Mouse (Mus musculus): ENCODE measurements around the gene Gstt2. TPM values are rescaled to one million over a fixed set of nuclear protein-coding genes. Genes with fewer than 3 reads are reported as not detected.

Gene Gstt2
- total RNA-seq (2021) = 10 to 100 TPM in 1 of 2 experiments, 1 to 10 TPM in 1; 9.4 to 12.1 TPM
- long read RNA-seq, experiment 1, transcript Gstt2-201 (5 exons, 1,370 nt) = major isoform, 8 of 12 reads
- long read RNA-seq, experiment 1, partial matches to known transcripts = 0 of 12 reads
- long read RNA-seq, experiment 1, other reads (novel, unspliced or antisense) = 2 of 12 reads
- long read RNA-seq, experiment 2, partial matches to known transcripts = 0 of 5 reads
- long read RNA-seq, experiment 2, other reads (novel, unspliced or antisense) = 1 of 5 reads

GRCm38 (mm10) chr10:75837248-75837759 lies at the start of gene Gstt2:
Gstt2 (minus strand) TSS chr10:75837424.
- DNase-seq = peak; percentile 91 to 95
- intact Hi-C loops (cut with DNase I) = loop anchor here (5.0 kb wide), 1 partner anchor 250 kb away; the partner anchor contains the start of gene Ggt5

GRCm38 (mm10) chr10:75884742-75885141 lies 47.5 kb upstream of the Gstt2 start:
- no peak for DNase-seq
- intact Hi-C loops (cut with DNase I) = loop anchor here (10.0 kb wide), 1 partner anchor 150 kb away; the partner anchor contains the start of gene Zfp280b

- intact Hi-C loops (cut with DNase I) = loop anchor here (1.0 to 10.0 kb wide), 2 partner anchors 68 to 152 kb away; partner anchors contain the start of gene Zfp280b
- DNase-seq = peak; percentile 75 to 87
Observed at GRCm38 (mm10) chr10:75883232-75883552, 46.0 kb upstream of the Gstt2 start.

DNA sequence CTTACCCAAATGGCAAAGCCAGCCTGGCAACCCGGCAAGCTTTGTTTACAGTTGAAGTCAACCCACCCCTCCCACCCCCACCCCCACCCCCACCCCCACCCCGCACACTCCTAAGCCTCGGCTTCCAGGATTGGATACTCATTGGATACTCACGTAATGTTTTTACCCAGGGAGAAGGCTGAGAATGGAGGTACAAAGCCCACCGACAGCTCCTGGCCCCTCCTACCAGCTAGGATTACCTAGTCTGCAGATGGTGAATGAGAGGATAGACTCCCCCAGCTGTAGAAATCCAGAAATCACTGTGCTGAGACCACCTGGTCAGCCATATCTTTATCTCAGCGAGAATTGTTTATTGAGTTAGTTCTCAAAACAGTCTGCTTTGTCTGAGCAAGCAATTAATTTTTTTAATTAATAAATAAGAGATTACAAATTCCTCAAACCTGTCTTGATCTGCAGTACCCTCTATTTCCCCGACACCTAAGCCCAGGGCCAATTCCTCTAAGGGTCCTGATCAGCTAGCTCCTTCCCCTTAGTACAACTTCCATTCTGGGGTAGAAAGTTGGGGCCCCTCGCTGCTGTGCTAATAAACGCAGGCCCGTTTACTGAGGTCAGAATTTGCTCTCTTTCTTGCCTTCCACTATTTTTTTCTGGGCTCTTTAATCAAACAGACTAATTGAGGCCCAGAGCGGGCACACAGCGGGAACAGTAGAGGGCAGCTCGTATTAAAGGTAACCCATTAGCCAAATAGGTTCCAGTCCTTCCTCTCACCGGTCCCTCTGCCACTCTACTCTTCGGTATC lies 45.4 kb upstream of the Gstt2 start:
- intact Hi-C loops (cut with DNase I) = loop anchor here (1.0 to 10.0 kb wide), 2 partner anchors 69 to 152 kb away; partner anchors contain the start of gene Zfp280b

DNA sequence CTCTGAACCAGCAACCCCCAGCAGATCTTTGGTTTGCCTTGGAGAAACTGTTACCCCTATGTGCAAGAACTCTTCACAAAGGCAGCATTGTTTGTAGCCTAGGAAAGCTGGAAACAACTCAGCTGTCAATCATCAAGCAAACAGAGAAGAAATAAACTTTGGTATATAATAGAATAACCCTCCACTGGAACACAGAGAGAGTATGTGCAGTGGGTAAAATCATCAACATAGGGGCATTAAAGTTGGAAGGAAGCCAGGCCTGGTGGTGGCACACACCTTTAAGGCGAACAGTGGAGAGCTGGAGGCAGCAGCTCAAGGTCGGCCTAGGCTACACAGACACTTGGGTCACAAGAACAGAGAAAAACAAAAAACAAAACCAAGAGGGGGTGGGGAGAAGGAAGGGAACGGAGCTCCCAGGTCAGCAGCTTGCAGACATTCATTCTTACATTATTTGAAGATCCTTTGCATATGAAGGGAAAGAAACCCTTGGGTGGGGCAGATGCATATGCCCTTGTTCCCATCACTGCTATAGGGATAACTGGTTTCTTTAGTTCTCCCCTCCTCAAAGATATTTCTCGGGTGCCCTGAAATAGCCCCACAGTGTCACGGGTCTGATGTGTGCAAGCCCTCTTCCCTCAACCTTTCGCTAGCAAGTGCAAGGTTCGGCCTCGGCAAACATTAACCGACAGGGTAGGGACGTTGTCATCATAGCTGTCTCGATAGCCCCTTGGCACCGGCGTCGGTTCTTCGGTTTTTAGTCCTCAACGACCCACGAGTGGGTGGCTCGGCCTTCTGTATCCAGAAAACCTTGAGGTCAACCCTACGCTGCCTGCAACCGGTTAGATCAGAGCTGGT lies 44.6 kb upstream of the Gstt2 start:
- DNase-seq = no peak
- intact Hi-C loops (cut with DNase I) = loop anchor here (10.0 kb wide), 1 partner anchor 153 kb away; the partner anchor contains the start of gene Zfp280b

More for the DNA sequence above, 45.4 kb upstream of the Gstt2 start:
- DNase-seq = no peak

DNA sequence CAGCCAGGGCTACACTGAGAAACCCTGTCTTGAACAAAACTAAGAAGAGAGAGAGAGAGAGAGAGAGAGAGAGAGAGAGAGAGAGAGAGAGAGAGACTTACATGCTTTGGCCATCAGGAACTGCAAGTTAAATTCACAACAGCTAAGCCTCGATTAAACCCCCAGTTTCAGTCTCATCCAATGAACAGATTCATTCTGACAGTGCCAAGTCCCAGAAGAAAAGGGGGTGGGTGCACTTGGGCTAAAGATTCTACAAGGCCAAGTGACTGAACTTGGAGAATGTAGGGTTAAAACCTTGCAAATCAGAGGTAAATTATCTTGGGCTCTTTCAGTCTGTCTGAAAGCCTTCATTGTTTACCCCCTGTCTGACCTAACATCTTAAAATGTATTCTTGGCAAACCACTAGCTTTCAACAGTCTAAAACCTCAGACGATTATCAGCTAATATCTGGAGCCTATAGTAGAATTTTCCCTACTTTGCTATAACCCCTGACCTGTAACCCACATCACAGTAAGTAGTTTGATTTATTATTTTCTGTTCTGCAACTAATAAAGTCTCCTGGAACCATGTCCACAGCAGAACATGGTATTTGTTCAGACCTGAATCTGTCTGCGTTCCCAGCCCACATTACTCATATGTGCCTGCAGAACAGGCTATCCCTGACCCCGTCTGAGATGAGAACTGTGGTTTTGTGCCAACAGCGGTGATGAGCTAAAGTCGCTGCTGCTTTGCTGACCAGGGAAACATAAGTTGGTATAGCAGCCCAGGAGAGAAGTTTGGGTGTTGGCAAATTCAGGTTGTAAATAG lies 43.8 kb upstream of the Gstt2 start:
- intact Hi-C loops (cut with DNase I) = loop anchor here (10.0 kb wide), 1 partner anchor 154 kb away; the partner anchor contains the start of gene Zfp280b
- DNase-seq = no peak

DNA sequence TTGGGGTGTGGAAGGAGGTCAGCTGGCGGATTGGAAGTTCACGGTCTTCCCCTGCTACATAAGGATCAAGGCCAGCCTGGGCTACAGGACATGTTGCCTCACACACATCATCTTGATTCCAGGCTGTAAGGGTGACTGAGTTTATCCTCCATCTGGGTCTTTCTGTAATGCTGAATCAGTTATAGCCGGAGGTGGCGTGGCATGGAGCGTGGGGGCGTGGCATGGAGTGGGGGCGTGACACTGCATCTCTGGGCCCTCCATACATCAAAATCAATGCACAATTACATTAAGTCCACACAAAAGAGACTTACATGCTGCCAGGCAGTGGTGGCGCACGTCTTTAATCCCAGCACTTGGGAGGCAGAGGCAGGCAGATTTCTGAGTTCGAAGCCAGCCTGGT lies 43.1 kb upstream of the Gstt2 start:
- intact Hi-C loops (cut with DNase I) = loop anchor here (10.0 kb wide), 1 partner anchor 154 kb away; the partner anchor contains the start of gene Zfp280b
- no peak for DNase-seq

DNA sequence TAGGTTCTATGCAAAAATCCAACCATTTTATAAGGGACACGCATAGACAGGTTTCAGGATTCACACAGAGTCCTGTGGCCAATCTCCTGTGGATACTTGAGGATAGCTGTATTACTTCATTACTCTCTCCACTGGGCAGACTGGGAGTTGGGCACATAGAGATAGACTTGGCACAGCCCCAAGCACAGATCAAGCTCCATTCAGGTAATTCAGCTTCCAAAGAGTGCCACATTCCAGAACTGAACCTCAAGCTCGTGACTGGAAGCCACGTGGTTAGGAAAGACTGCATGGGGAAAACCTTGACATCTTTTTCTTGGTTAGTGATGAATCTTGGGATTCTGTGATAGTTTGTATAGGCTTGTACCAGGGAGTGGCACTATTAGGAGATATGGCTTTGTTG lies 41.6 kb upstream of the Gstt2 start:
- DNase-seq = no peak
- intact Hi-C loops (cut with DNase I) = no loop called here

DNA sequence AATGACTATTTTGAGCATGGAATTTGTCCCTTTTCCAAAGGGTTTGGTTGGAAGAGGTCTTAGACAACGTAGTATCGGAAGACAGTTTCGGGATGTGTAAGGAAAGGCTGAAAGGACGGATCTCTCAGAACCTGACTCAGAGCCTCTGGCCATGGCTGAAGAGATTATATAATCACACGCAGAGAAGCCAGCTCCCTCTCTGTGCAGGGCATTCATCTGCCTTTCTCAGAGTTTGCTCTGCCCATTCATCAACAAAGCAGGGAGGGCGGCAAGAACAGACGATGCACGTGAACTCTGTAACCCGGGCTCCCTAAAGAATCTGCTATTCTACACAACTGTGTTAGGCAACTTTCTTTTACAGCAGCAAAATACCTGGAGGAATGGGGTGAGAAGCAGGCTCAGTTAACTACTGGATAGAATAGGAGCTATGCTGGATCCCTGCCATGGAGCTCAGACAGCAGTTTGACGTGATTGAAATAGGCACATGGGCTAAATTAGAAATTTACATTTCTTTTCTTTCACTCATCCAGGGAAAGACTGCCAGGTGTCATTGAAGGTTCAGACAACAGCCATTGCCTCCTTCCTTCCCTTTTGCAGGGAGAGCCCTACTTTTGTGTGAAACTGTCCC lies 36.4 kb upstream of the Gstt2 start:
- no peak for DNase-seq
- intact Hi-C loops (cut with DNase I) = no loop called here

DNA sequence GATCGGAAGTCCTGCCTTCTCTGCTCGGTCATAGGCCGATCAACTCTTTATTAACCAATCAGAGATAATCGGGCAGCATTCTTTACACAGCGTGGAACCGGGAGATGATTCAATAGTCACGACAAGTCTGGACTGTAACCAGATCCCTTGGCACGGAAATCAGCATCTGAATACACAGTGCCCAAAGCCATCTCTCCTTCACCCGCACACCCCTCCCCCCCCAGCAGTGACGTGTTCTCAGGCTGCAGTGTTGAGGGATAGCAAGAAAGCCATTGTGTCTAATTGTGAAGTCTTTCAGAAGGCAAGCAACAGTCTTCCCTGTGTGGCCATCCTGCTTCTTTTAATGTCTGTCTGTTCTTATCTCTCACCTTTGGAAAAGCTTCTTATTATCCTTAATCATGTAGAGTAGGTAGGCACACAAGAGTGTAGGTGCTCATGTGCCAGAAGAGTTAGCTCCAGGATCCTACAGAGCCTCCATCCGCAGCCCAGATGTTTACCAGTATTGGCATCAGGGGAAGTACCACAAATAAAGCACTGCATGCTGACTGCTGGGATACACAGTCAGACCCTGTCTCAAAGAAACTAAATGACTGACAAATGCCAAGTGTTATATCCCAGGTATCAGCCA lies 35.8 kb upstream of the Gstt2 start:
- peak; percentile 49 to 76 for DNase-seq
- intact Hi-C loops (cut with DNase I) = no loop called here

DNA sequence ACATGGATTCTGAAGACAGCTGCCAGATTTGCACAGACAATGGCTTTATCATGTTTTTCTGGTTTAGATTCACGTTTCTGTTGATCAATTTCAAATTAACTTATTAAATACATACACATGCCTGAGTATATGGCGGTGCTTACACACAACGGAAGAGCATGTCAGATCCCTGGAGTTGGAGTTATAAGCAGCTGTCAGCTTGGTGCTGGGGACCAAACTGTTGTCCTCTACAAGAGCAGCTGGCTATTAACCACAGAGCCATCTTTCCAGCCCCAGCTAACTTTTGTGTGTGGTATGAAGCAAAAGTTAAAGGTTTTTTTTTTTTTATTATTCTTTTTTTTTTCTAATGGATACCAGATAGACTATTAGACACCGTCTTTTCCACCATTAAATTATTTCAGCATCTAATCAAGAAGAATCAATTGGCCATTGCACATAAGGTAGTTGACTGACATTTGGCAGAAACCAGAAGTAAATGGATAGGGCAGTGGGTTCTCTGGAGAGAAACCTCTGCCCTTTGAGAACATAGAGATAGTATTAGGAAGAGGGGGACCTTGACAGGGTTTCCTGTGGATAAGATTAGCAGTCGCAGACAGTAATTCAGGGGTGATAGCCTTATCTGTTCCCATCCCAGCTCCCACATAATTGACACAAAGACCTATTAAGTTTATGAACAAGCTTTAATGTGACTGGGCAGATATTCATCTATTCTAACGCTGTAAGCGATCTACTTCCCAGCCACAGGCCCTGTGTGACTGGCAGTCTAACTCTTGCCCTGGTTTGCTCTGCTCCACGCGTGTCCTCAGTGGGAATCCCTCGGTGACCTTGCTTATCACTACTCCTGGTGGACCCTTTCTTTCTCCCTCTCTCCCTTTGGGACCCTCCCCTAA lies 35.0 kb upstream of the Gstt2 start:
- no peak for DNase-seq
- intact Hi-C loops (cut with DNase I) = no loop called here

GRCm38 (mm10) chr10:75861587-75861986 lies 24.4 kb upstream of the Gstt2 start:
- DNase-seq = no peak
- intact Hi-C loops (cut with DNase I) = no loop called here

GRCm38 (mm10) chr10:75860746-75861145 lies 23.5 kb upstream of the Gstt2 start:
- DNase-seq = peak; percentile 20 to 44
- intact Hi-C loops (cut with DNase I) = no loop called here

- DNase-seq = peak; percentile 84 to 92
- intact Hi-C loops (cut with DNase I) = loop anchor here (5.0 kb wide), 1 partner anchor 223 kb away; no protein-coding TSS in a partner anchor
Observed at GRCm38 (mm10) chr10:75859786-75860470, 22.7 kb upstream of the Gstt2 start, which contains the start of gene Mif. Mif (minus strand) TSS chr10:75860240.

DNA sequence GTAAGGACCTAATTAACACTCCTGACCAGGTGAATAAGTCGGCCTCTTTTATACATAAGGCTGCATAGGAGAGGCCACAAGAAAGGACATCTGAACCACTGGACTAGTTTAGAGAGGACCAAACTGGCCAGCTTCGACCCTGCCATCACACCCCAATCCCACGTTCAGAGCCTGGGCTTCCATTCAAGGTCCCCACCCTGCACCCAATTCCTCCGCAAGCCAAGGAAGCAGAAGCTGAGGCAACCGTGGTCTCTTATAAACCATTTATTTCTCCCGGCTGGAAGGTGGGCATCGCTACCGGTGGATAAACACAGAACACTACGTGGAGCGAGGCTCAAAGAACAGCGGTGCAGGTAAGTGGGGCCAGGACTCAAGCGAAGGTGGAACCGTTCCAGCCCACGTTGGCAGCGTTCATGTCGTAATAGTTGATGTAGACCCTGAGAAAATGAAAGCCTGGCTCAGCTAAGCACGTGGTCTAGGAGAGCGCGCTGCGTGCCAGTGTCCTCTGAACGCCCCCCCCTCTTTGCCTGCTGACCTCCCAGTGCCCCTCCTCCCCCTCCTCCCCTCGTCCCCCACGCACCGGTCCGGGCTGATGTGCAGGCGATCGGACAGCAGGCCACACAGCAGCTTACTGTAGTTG lies 22.0 kb upstream of the Gstt2 start:
- intact Hi-C loops (cut with DNase I) = loop anchor here (5.0 kb wide), 1 partner anchor 222 kb away; no protein-coding TSS in a partner anchor
- no peak for DNase-seq

DNA sequence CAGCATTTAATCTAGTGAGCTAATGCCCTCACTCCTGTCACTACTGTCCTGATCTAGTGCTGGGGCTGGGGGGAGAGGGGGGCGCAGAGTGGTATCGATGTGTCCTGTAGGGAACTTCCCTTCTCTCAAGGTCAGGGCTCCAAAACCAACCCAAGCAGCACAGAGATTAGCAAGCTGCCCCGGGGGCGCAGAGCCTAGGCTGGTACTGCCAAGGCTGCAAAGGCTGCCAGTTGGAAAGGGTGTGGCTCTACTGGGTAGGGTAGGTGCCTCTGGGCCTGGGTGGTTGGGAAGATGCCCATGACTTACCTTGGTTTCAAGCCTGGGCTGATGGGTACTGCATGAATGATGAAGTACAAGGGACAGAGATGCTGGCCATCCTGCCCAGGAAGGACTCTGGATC lies 20.4 kb upstream of the Gstt2 start:
- DNase-seq = no peak

More for the DNA sequence above, 20.4 kb upstream of the Gstt2 start:
- intact Hi-C loops (cut with DNase I) = loop anchor here (5.0 kb wide), 1 partner anchor 220 kb away; no protein-coding TSS in a partner anchor
